Mouse (Mus musculus): ENCODE data around the gene Adipor2. TPM values are rescaled to one million over a fixed set of nuclear protein-coding genes. Genes with fewer than 3 reads are reported as not detected.
A peak's percentile ranks its signal among the peaks of the same experiment; 100 is the strongest.

Adipor2 gene
- total and polyA plus RNA-seq, 2 experiments from 2014 or later = 25.3 to 42.5 TPM

DNA sequence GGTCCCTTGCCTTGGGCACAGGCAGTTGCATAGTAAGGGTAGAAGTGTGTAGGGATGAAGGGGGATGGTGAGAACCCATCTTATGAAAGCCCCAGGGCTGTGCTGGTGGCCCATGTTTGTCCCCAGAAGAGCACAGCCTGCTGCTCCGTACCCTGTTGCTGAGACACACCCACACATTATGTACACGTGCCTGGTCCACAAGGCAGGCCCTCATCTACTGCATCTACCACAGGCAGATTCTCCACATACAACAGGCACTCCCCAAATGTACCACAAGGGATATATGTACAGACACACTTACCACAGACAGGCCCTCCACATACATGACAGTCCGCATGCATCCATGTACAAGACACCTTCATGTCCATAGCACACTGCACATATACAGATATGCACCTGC, 80.2 kb downstream of the Adipor2 start:
- no peak for ATAC-seq (ENCODE audit: low FRiP score)
- Histone ChIP-seq H3K27ac (ENCODE audit: low read depth, low read length) (no peak overlapping the region), H3K4me1 (ENCODE audit: insufficient read depth, low read length) (no peaks in the 10 kb centered on the region), H3K36me3 (ENCODE audit: insufficient read depth, low read length) (no peaks in the 10 kb centered on the region), H3K9me3 (ENCODE audit: low read length) (no peaks in the 10 kb centered on the region), H3K4me2 (ENCODE audit: low read depth, low read length, poor library complexity, severe bottlenecking) (no peak overlapping the region), H3K9ac (replicated peaks; ENCODE audit: low read length, poor library complexity, severe bottlenecking) (no peak overlapping the region), H3K4me3 (ENCODE audit: low read depth, low read length) (no peak overlapping the region), H3K27me3 (ENCODE audit: insufficient read depth, low read length) (no peaks in the 10 kb centered on the region)
- WGBS = 69% methylated on average over 3 of the region's 3 CpGs
- TF ChIP-seq CTCF (IDR thresholded peaks at IDR 0.05) = no peak
- DNase-seq (ENCODE audit: low spot score) = no peak

DNA sequence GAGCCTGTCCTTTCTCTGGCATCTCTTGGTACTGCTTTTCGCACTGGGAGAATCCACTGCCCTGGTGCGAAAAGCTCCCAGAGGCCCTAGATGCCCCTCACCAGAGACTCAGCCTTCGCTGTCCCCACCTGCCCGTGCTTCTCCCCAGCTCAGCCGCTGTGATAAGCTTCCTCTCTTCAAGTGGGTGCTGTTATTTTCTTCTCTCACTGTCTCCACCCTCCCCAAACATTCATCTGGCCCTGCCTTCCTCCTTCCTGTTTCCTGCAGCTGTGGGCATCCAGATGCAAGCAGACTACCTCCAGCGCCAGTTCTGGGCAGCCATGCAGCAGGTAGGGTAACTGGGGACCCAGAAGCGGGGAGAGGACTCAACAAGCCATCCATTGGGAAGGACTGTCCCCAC, 81.4 kb downstream of the Adipor2 start:
- Histone ChIP-seq H3K9me3 (ENCODE audit: low read length) (no peaks in the 10 kb centered on the region), H3K27ac (ENCODE audit: low read depth, low read length) (no peak overlapping the region), H3K4me1 (ENCODE audit: insufficient read depth, low read length) (0 out of 2 replicates have a peak, but pooled peaks cover 4% of the 10 kb centered on the region), H3K9ac (replicated peaks; ENCODE audit: low read length, poor library complexity, severe bottlenecking) (no peak overlapping the region), H3K36me3 (ENCODE audit: insufficient read depth, low read length) (no peaks in the 10 kb centered on the region), H3K4me2 (ENCODE audit: low read depth, low read length, poor library complexity, severe bottlenecking) (no peak overlapping the region), H3K4me3 (ENCODE audit: low read depth, low read length) (no peak overlapping the region), H3K27me3 (ENCODE audit: insufficient read depth, low read length) (no peaks in the 10 kb centered on the region)
- no peak for TF ChIP-seq CTCF (IDR thresholded peaks at IDR 0.05)
- no peak for DNase-seq (ENCODE audit: low spot score)
- no peak for ATAC-seq (ENCODE audit: low FRiP score)
- 87% methylated on average over 7 of the region's 7 CpGs for WGBS

DNA sequence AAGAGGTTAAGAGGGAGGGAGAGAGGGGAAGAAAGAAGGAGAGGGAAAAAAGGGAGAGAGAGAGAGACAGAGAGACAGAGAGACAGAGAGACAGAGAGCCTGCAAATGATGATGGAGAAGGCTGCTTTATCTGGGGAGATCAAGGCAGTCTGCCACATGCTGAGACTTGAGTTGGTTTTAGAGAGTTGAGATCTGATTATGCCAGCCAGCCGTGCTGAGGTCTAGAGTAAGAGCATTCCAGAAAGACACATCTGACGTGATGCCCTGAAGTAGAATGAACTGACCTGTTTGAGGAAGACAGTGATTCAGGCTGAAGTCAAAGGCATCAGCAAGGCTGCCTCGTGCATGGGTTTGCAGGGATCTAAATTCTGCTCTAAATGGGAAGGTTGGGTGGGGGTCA, 83.7 kb downstream of the Adipor2 start:
- Histone ChIP-seq H3K27ac (ENCODE audit: low read depth, low read length) (no peak overlapping the region), H3K9me3 (ENCODE audit: low read length) (no peaks in the 10 kb centered on the region), H3K4me2 (ENCODE audit: low read depth, low read length, poor library complexity, severe bottlenecking) (no peak overlapping the region), H3K4me1 (ENCODE audit: insufficient read depth, low read length) (0 out of 2 replicates have a peak, but pooled peaks cover 7% of the 10 kb centered on the region), H3K9ac (replicated peaks; ENCODE audit: low read length, poor library complexity, severe bottlenecking) (no peak overlapping the region), H3K36me3 (ENCODE audit: insufficient read depth, low read length) (no peaks in the 10 kb centered on the region), H3K4me3 (ENCODE audit: low read depth, low read length) (no peak overlapping the region), H3K27me3 (ENCODE audit: insufficient read depth, low read length) (no peaks in the 10 kb centered on the region)
- no peak for TF ChIP-seq CTCF (IDR thresholded peaks at IDR 0.05)
- ATAC-seq (ENCODE audit: low FRiP score) = no peak
- DNase-seq (ENCODE audit: low spot score) = no peak
- WGBS = 28% methylated on average over 3 of the region's 3 CpGs

DNA sequence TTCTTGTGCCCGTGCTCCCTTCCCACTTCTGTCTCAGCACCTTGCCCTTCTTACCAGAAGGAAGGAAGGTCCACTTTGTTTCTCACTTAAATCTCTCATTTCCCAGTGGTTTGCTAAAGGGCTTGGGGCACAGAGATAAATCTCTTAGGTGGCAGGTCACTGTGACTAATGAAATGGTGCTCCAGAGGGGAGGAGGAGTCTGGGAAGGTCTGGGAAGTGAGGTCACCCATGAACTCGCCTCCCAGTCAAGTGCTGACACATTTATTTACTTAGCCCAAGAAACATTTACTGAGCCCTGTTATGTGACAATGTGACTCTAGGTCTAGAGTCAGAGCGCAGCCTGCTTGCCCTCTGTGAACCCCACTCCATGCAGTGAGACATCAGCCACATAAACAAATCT, 84.3 kb downstream of the Adipor2 start:
- no peak for TF ChIP-seq CTCF (IDR thresholded peaks at IDR 0.05)
- H3K27ac ChIP-seq (ENCODE audit: low read depth, low read length) = no peak overlapping the region
- 41% methylated on average over 3 of the region's 3 CpGs for WGBS
- no peak for ATAC-seq (ENCODE audit: low FRiP score)
- H3K4me1 ChIP-seq (ENCODE audit: insufficient read depth, low read length) = 0 out of 2 replicates have a peak, but pooled peaks cover 7% of the 10 kb centered on the region
- no peak for DNase-seq (ENCODE audit: low spot score)
- no peak overlapping the region for H3K4me3 ChIP-seq (ENCODE audit: low read depth, low read length)
- H3K27me3 ChIP-seq (ENCODE audit: insufficient read depth, low read length) = no peaks in the 10 kb centered on the region
- H3K4me2 ChIP-seq (ENCODE audit: low read depth, low read length, poor library complexity, severe bottlenecking) = no peak overlapping the region
- no peaks in the 10 kb centered on the region for H3K36me3 ChIP-seq (ENCODE audit: insufficient read depth, low read length)
- H3K9me3 ChIP-seq (ENCODE audit: low read length) = no peaks in the 10 kb centered on the region
- no peak overlapping the region for H3K9ac ChIP-seq (replicated peaks; ENCODE audit: low read length, poor library complexity, severe bottlenecking)

DNA sequence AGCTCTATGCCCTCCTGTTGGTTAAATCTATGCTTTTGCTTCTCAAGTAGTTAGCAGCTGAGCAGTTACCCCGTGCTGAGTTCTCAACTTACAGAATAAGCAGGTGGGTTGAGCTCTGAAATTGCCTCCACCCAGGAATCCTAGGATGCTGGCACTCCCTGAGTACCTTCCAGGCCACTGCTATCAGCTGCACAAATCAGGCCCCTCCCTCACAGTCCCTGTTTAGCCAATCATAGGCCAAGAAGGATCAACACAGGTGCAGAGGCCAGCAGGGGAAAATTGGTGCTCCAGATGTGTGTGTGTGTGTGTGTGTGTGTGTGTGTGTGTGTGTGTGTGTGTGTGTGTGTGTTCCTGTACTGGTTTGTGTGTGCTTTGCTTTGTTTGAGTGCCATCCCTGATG, 85.4 kb downstream of the Adipor2 start:
- TF ChIP-seq CTCF (IDR thresholded peaks at IDR 0.05) = no peak

DNA sequence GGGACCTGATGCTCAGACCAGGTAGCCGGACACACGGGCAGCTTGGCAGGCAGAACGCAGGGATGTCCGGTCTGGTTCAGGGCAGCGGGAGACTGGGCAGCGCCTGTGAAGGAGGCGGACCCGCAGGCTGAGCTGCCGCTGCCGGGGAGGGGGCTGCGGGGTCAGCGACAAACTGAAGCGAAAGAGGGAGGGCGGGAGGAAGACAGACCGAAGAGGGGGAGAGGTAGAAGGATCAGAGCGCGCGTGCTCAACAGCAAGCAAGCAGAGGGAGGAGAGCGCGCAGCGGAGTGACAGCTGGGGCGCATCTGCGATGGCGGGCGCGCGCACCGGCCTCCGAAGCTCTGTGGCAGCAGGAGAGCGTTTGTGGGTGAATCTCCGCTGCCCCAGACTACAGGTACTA, 87.0 kb downstream of the Adipor2 start, which contains the start of gene Lrtm2:
Gene Lrtm2 (minus strand): TSS at position 261 of the 400 bp plus-strand sequence.
- Histone ChIP-seq H3K9ac (replicated peaks; ENCODE audit: low read length, poor library complexity, severe bottlenecking) (peak within 1 kb of the TSS; percentile 77), H3K27ac (ENCODE audit: low read depth, low read length) (peak within 1 kb of the TSS; percentile 85), H3K4me3 (ENCODE audit: low read depth, low read length) (peak within 1 kb of the TSS; percentile 66), H3K4me2 (ENCODE audit: low read depth, low read length, poor library complexity, severe bottlenecking) (peak within 1 kb of the TSS; percentile 78), H3K27me3 (ENCODE audit: insufficient read depth, low read length) (no peaks in the 10 kb centered on the region), H3K9me3 (ENCODE audit: low read length) (no peaks in the 10 kb centered on the region), H3K36me3 (ENCODE audit: insufficient read depth, low read length) (no peaks in the 10 kb centered on the region), H3K4me1 (ENCODE audit: insufficient read depth, low read length) (peaks cover 26% of the 10 kb centered on the region)
- no peak for TF ChIP-seq CTCF (IDR thresholded peaks at IDR 0.05)
- under 1% methylated on average over 30 of the region's 31 CpGs for WGBS
- ATAC-seq (ENCODE audit: low FRiP score) (peak; percentile 48; the same call in 1 of the 2 replicates), DNase-seq (ENCODE audit: low spot score) (peak; percentile 81)

More for the DNA sequence above, 85.4 kb downstream of the Adipor2 start:
- Histone ChIP-seq H3K4me2 (ENCODE audit: low read depth, low read length, poor library complexity, severe bottlenecking) (no peak overlapping the region), H3K9me3 (ENCODE audit: low read length) (no peaks in the 10 kb centered on the region), H3K4me3 (ENCODE audit: low read depth, low read length) (no peak overlapping the region), H3K4me1 (ENCODE audit: insufficient read depth, low read length) (peaks cover 18% of the 10 kb centered on the region), H3K36me3 (ENCODE audit: insufficient read depth, low read length) (no peaks in the 10 kb centered on the region), H3K27me3 (ENCODE audit: insufficient read depth, low read length) (no peaks in the 10 kb centered on the region), H3K27ac (ENCODE audit: low read depth, low read length) (no peak overlapping the region), H3K9ac (replicated peaks; ENCODE audit: low read length, poor library complexity, severe bottlenecking) (no peak overlapping the region)
- DNase-seq (ENCODE audit: low spot score) = no peak
- no peak for ATAC-seq (ENCODE audit: low FRiP score)
- 11% methylated on average over 1 of the region's 1 CpGs for WGBS

Data from midbrain, postnatal 0 days (tissue).